Mouse (Mus musculus): ENCODE measurements around the gene E2f8. TPM values are rescaled to one million over a fixed set of nuclear protein-coding genes. Genes with fewer than 3 reads are reported as not detected.
A peak's percentile ranks its signal among the peaks of the same experiment; 100 is the strongest.

E2f8 gene
- polyA plus RNA-seq, 1 experiment from 2014 or later = 16.2 TPM

DNA sequence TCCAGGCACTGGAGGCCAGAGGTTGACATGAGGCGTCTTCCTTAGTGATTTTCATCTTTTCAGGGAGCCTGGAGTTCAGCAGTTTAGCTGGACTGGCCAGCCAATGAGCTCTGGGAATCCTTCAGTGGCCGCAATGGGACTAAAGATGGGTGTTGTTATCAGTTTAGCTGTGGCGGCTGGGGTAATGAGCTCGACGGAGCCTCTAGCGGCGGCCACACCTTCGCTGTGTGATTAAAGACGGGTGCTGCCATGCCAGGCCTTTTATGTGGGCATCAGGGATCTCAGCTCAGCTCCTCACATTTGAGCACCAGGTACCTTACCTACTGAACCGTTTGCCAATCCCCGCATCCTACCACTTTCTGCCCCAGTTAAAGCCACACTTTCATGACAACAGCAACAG lies 10.1 kb downstream of the E2f8 start:
- Histone ChIP-seq H3K27ac (replicated peaks; ENCODE audit: low read depth, low read length) (no peak overlapping the region), H3K9me3 (ENCODE audit: control insufficient read depth, low read length) (no peaks in the 10 kb centered on the region), H3K9ac (ENCODE audit: low read depth, low read length) (no peak overlapping the region), H3K36me3 (ENCODE audit: control insufficient read depth, insufficient read depth, low read length) (peaks cover 88% of the 10 kb centered on the region), H3K4me3 (ENCODE audit: low read depth, low read length) (no peak overlapping the region), H3K4me2 (ENCODE audit: low read depth, low read length) (no peak overlapping the region), H3K4me1 (ENCODE audit: control insufficient read depth, insufficient read depth, low read length) (no peaks in the 10 kb centered on the region), H3K27me3 (replicated peaks; ENCODE audit: control insufficient read depth, insufficient read depth, low read length) (no peaks in the 10 kb centered on the region)
- 92% methylated on average over 11 of the region's 11 CpGs for WGBS
- ATAC-seq (ENCODE audit: low read depth) (no peak), DNase-seq (ENCODE audit: low spot score) (no peak)

DNA sequence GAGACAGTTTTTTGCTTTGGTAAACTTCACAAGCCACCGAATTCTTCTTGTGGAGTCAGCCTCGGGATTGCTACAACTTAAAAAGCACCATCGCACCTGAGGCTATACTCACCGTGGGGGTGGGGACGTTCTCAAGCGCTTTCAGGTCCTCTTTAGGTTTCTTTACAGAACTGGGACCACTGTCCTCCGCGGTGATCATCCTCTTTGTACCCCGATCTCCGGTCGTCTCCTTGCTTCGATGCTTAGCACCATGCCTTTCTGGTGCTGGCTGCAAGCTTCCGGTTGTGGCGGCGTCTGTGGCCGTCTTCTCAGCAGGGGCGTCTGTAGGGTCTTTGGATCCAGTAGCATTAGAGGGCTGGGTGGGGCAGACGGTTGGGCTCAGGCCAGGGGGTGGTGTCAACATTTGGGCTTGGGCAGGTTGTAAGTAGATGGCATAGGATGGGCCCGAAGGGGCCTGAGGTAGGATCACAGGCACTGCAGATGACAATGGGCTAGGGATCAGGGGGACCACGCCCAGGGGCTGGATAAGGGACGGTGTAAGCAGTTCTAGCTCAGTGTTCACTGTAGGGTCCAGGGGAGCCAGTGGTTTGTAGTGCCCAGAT lies 10.7 kb downstream of the E2f8 start:
- no peak overlapping the region for H3K4me3 ChIP-seq (ENCODE audit: low read depth, low read length)
- no peak overlapping the region for H3K9ac ChIP-seq (ENCODE audit: low read depth, low read length)
- 91% methylated on average over 21 of the region's 21 CpGs for WGBS
- no peaks in the 10 kb centered on the region for H3K4me1 ChIP-seq (ENCODE audit: control insufficient read depth, insufficient read depth, low read length)
- no peak for DNase-seq (ENCODE audit: low spot score)
- no peaks in the 10 kb centered on the region for H3K27me3 ChIP-seq (replicated peaks; ENCODE audit: control insufficient read depth, insufficient read depth, low read length)
- no peaks in the 10 kb centered on the region for H3K9me3 ChIP-seq (ENCODE audit: control insufficient read depth, low read length)
- H3K27ac ChIP-seq (replicated peaks; ENCODE audit: low read depth, low read length) = no peak overlapping the region
- no peak overlapping the region for H3K4me2 ChIP-seq (ENCODE audit: low read depth, low read length)
- peaks cover 90% of the 10 kb centered on the region for H3K36me3 ChIP-seq (ENCODE audit: control insufficient read depth, insufficient read depth, low read length)
- no peak for ATAC-seq (ENCODE audit: low read depth)

DNA sequence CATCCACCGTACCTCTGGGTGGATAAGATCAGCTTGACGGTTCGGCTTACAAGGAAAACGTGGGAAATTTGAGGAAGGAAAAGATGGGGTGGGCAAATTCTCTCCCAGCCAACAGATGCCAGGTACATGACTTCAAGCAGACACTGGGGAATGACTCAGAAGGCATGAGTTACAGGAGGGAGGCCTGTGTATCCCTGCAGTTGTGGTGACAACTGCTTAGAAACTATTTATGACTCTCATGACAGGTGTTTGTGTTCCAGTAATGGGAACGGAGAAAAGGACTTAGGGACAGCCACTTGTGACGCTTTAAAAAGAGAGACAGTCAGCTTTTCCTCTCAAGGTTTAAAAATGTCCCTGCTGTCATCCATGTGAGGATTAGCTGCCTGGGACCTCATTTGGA lies 11.3 kb downstream of the E2f8 start:
- ATAC-seq (ENCODE audit: low read depth) (no peak), DNase-seq (ENCODE audit: low spot score) (peak; percentile 32)
- Histone ChIP-seq H3K36me3 (ENCODE audit: control insufficient read depth, insufficient read depth, low read length) (peaks cover 90% of the 10 kb centered on the region), H3K9ac (ENCODE audit: low read depth, low read length) (no peak overlapping the region), H3K4me3 (ENCODE audit: low read depth, low read length) (no peak overlapping the region), H3K4me2 (ENCODE audit: low read depth, low read length) (no peak overlapping the region), H3K27ac (replicated peaks; ENCODE audit: low read depth, low read length) (no peak overlapping the region), H3K27me3 (replicated peaks; ENCODE audit: control insufficient read depth, insufficient read depth, low read length) (no peaks in the 10 kb centered on the region), H3K4me1 (ENCODE audit: control insufficient read depth, insufficient read depth, low read length) (no peaks in the 10 kb centered on the region), H3K9me3 (ENCODE audit: control insufficient read depth, low read length) (no peaks in the 10 kb centered on the region)
- 77% methylated on average over 6 of the region's 6 CpGs for WGBS

DNA sequence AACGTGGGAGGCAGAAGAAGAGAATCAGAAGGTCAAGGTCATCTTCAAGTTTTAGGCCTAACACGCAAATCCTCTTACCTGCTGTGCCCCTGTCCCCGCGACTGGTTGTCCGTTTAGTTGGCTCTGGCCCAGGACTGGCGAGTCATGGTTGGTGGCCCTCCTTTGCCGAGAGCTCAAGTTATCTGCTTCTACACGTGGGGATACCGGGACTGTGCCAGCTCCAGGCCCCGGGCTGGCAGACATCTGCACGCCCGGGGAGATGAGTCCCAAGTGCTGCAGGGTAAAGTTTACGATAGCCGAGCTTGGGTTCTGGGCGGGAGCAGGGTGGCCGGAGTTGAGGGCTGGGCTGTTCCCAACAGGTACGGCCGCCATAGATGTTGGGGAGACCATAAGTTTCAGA lies 13.8 kb downstream of the E2f8 start:
- H3K4me2 ChIP-seq (ENCODE audit: low read depth, low read length) = no peak overlapping the region
- DNase-seq (ENCODE audit: low spot score) = no peak
- ATAC-seq (ENCODE audit: low read depth) = no peak
- H3K4me1 ChIP-seq (ENCODE audit: control insufficient read depth, insufficient read depth, low read length) = no peaks in the 10 kb centered on the region
- no peaks in the 10 kb centered on the region for H3K9me3 ChIP-seq (ENCODE audit: control insufficient read depth, low read length)
- no peak overlapping the region for H3K27ac ChIP-seq (replicated peaks; ENCODE audit: low read depth, low read length)
- 95% methylated on average over 18 of the region's 18 CpGs for WGBS
- H3K36me3 ChIP-seq (ENCODE audit: control insufficient read depth, insufficient read depth, low read length) = peaks cover 71% of the 10 kb centered on the region
- H3K9ac ChIP-seq (ENCODE audit: low read depth, low read length) = no peak overlapping the region
- H3K4me3 ChIP-seq (ENCODE audit: low read depth, low read length) = no peak overlapping the region
- no peaks in the 10 kb centered on the region for H3K27me3 ChIP-seq (replicated peaks; ENCODE audit: control insufficient read depth, insufficient read depth, low read length)

DNA sequence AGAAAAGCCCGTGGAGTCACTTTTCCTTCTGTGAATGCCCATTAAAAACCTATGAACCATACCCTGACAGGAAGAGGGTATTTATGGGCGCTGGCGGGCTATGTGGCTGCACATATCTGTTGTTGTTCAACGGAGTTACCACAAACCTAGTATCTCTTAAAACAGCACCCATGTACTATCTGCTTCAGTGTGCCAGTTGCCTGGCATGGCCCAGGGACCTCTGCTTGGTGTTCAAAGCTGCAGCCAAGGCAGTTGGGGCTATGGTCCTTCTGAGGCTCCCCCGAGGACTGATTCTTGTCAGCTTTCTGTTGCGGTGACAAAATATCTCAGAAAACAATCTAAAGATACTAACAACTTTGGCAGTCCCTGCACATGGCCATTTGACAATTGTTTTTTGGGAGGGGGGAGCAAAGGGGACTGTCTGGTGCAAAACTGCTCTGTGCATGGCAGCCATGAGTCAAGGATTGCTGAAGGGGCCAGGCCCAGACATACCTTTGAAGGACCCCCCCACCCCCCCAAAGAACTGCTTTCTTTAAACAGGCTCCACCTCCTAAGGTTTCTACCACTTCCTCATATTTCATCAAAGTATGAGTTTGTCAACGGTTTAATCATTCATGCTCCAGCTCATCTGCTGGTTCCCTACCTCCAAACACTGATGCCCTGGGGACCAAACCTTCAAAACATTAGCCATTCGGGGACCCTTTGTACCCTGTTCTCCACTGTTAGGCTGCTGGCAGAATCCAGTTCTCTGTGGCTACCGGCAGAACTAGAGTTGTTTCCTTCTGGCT lies 16.5 kb downstream of the E2f8 start:
- Histone ChIP-seq H3K27me3 (replicated peaks; ENCODE audit: control insufficient read depth, insufficient read depth, low read length) (no peaks in the 10 kb centered on the region), H3K27ac (replicated peaks; ENCODE audit: low read depth, low read length) (no peak overlapping the region), H3K9ac (ENCODE audit: low read depth, low read length) (no peak overlapping the region), H3K4me2 (ENCODE audit: low read depth, low read length) (no peak overlapping the region), H3K36me3 (ENCODE audit: control insufficient read depth, insufficient read depth, low read length) (peaks cover 44% of the 10 kb centered on the region), H3K9me3 (ENCODE audit: control insufficient read depth, low read length) (no peaks in the 10 kb centered on the region), H3K4me3 (ENCODE audit: low read depth, low read length) (no peak overlapping the region), H3K4me1 (ENCODE audit: control insufficient read depth, insufficient read depth, low read length) (no peaks in the 10 kb centered on the region)
- 83% methylated on average over 9 of the region's 9 CpGs for WGBS
- ATAC-seq (ENCODE audit: low read depth) (no peak), DNase-seq (ENCODE audit: low spot score) (no peak)

DNA sequence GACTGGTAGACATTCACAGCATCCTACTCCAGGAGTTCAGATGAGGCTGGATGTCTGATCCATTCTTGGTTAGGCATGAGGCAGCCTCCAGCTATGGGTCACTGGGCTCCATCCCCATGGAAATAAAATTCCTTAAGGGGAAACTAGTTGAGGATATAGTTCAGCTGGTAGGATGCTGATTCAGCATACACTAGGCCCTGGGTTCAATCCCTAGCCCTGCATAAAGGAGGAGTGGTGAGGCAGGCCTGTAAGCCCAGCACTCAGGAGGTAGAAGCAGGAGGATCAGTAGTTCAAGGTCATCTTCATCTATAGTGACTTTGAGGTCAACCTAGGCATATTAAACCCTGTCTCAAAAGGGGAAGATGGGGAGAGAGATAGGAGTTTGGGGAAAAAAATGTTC lies 17.2 kb downstream of the E2f8 start:
- Histone ChIP-seq H3K4me3 (ENCODE audit: low read depth, low read length) (no peak overlapping the region), H3K27ac (replicated peaks; ENCODE audit: low read depth, low read length) (no peak overlapping the region), H3K4me1 (ENCODE audit: control insufficient read depth, insufficient read depth, low read length) (no peaks in the 10 kb centered on the region), H3K9me3 (ENCODE audit: control insufficient read depth, low read length) (no peaks in the 10 kb centered on the region), H3K9ac (ENCODE audit: low read depth, low read length) (no peak overlapping the region), H3K4me2 (ENCODE audit: low read depth, low read length) (no peak overlapping the region), H3K27me3 (replicated peaks; ENCODE audit: control insufficient read depth, insufficient read depth, low read length) (no peaks in the 10 kb centered on the region), H3K36me3 (ENCODE audit: control insufficient read depth, insufficient read depth, low read length) (peaks cover 37% of the 10 kb centered on the region)
- DNase-seq (ENCODE audit: low spot score) (no peak), ATAC-seq (ENCODE audit: low read depth) (no peak)

DNA sequence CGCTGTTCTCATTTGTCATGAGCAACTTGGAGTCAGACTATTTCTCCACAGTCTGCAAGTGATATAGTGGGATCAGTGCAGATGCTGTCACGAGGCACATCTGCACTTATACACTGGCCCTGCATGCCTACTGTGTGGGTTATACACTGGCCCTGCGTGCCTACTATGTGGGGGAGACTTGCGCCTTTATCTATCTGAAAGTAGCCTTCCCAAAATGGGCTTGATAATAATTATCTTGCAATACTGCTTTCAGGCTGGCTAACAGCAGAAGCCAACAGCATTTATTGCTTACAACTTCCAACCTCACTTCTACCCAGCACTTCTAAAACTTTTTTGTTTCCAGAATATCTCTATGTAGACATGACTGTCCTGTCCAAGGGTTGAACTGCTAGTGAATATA lies 19.6 kb downstream of the E2f8 start:
- no peak overlapping the region for H3K9ac ChIP-seq (ENCODE audit: low read depth, low read length)
- ATAC-seq (ENCODE audit: low read depth) = no peak
- 84% methylated on average over 4 of the region's 4 CpGs for WGBS

DNA sequence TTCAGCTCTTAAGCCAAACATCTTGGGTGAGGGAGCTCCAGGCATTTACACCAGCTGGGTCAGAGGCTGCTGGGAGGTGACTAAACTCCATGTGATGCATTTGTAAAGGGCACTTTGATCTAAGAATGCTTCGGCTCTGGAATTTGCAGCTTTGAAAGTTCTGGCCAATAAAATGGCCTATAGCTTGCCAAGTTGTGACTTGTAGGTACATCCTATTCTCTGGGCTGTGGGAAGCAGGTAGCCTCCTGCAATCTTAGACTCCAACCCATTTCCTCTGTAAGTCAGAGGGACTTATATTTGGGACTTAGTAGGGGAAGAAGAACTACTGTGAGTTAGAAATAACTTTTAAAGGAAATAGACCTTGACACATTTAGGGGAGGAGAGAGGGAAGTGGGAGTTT lies 20.4 kb downstream of the E2f8 start:
- H3K27ac ChIP-seq (replicated peaks; ENCODE audit: low read depth, low read length) = no peak overlapping the region
- no peak overlapping the region for H3K9ac ChIP-seq (ENCODE audit: low read depth, low read length)
- no peak for ATAC-seq (ENCODE audit: low read depth)
- no peaks in the 10 kb centered on the region for H3K9me3 ChIP-seq (ENCODE audit: control insufficient read depth, low read length)
- H3K36me3 ChIP-seq (ENCODE audit: control insufficient read depth, insufficient read depth, low read length) = peaks cover 9% of the 10 kb centered on the region
- H3K27me3 ChIP-seq (replicated peaks; ENCODE audit: control insufficient read depth, insufficient read depth, low read length) = no peaks in the 10 kb centered on the region
- H3K4me1 ChIP-seq (ENCODE audit: control insufficient read depth, insufficient read depth, low read length) = no peaks in the 10 kb centered on the region
- H3K4me3 ChIP-seq (ENCODE audit: low read depth, low read length) = no peak overlapping the region
- H3K4me2 ChIP-seq (ENCODE audit: low read depth, low read length) = no peak overlapping the region
- no peak for DNase-seq (ENCODE audit: low spot score)
- WGBS = 37% methylated on average over 1 of the region's 1 CpGs

More for the DNA sequence above, 19.6 kb downstream of the E2f8 start:
- Histone ChIP-seq H3K9me3 (ENCODE audit: control insufficient read depth, low read length) (no peaks in the 10 kb centered on the region), H3K27me3 (replicated peaks; ENCODE audit: control insufficient read depth, insufficient read depth, low read length) (no peaks in the 10 kb centered on the region), H3K4me1 (ENCODE audit: control insufficient read depth, insufficient read depth, low read length) (no peaks in the 10 kb centered on the region), H3K4me2 (ENCODE audit: low read depth, low read length) (no peak overlapping the region), H3K27ac (replicated peaks; ENCODE audit: low read depth, low read length) (no peak overlapping the region), H3K36me3 (ENCODE audit: control insufficient read depth, insufficient read depth, low read length) (peaks cover 15% of the 10 kb centered on the region), H3K4me3 (ENCODE audit: low read depth, low read length) (no peak overlapping the region)
- no peak for DNase-seq (ENCODE audit: low spot score)

DNA sequence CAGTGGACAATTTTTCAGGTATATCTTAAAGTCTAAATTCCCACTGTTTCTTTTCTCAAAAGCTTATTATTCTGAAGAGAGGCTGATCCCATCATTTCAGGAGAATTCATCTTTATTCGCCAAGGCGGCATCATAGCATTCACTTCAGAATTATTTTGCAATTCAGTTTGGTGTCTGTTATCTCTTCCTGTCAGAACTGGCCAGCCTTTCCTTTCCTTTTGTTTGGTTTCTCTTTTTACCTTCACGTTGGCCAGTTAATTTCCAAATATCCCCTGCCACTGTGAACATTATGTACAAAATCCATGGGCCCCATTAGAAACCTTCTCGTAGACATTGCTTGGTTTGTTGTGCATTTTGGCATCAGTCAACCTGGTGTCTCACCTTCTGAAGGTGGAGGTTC lies 22.0 kb downstream of the E2f8 start:
- Histone ChIP-seq H3K4me1 (ENCODE audit: control insufficient read depth, insufficient read depth, low read length) (no peaks in the 10 kb centered on the region), H3K27me3 (replicated peaks; ENCODE audit: control insufficient read depth, insufficient read depth, low read length) (no peaks in the 10 kb centered on the region), H3K9ac (ENCODE audit: low read depth, low read length) (no peak overlapping the region), H3K27ac (replicated peaks; ENCODE audit: low read depth, low read length) (no peak overlapping the region), H3K36me3 (ENCODE audit: control insufficient read depth, insufficient read depth, low read length) (no peaks in the 10 kb centered on the region), H3K9me3 (ENCODE audit: control insufficient read depth, low read length) (no peaks in the 10 kb centered on the region), H3K4me3 (ENCODE audit: low read depth, low read length) (no peak overlapping the region), H3K4me2 (ENCODE audit: low read depth, low read length) (no peak overlapping the region)
- WGBS = 89% methylated on average over 4 of the region's 4 CpGs
- DNase-seq (ENCODE audit: low spot score) = no peak
- no peak for ATAC-seq (ENCODE audit: low read depth)
